Mouse (Mus musculus): ENCODE data around the gene Scrg1. TPM values are rescaled to one million over a fixed set of nuclear protein-coding genes. Genes with fewer than 3 reads are reported as not detected.

Scrg1 gene
- total and polyA plus RNA-seq, 3 experiments: not detected

GRCm38 (mm10) chr8:57435768-57436436 is 19.8 kb upstream of the Scrg1 start:
- Histone ChIP-seq H3K27ac (ENCODE audit: insufficient read depth, low read depth) (no peak overlapping the region), H3K4me2 (ENCODE audit: insufficient read depth, low read depth, poor library complexity, severe bottlenecking) (no peak overlapping the region), H3K36me3 (replicated peaks in 1 of 2; ENCODE audit: control insufficient read depth in 1 of 2, insufficient read depth in 1 of 2, low read length in 1 of 2) (no peaks in the 10 kb centered on the region), H3K4me3 (replicated peaks in 1 of 3; ENCODE audit: low read depth in 2 of 3, low read length in 2 of 3, poor library complexity in 1 of 3) (no peak overlapping the region), H3K27me3 (replicated peaks) (no peaks in the 10 kb centered on the region), H3K9ac (ENCODE audit: insufficient read depth, low read depth) (no peak overlapping the region), H3K9me3 (replicated peaks; ENCODE audit: low read length) (no peaks in the 10 kb centered on the region), H3K4me1 (ENCODE audit: control insufficient read depth in 1 of 2, insufficient read depth in 2 of 2) (no peaks in the 10 kb centered on the region), H3K79me2 (replicated peaks; ENCODE audit: control insufficient read depth, extremely low read depth, insufficient read depth, poor library complexity, severe bottlenecking) (no peaks in the 10 kb centered on the region)
- no peak for DNase-seq (ENCODE audit: extremely low read depth)
- in situ Hi-C loops (cut with MboI; ENCODE audit: low pct_ligation_motif_present, low pct_unique_long_range_greater_than_20kb, low sequenced_read_pairs) (no loop called here), dilution Hi-C loops (cut with MboI; ENCODE audit: extremely low pct_ligation_motif_present, extremely low pct_unique_long_range_greater_than_20kb, low sequenced_read_pairs) (no loop called here)
- TF ChIP-seq JUND (conservative IDR thresholded peaks at IDR 0.05; ENCODE audit: low read depth, low read length) (no peak), BHLHE40 (IDR thresholded peaks at IDR 0.05; ENCODE audit: low read depth, low read length) (no peak), POLR2A (IDR thresholded peaks at IDR 0.05; ENCODE audit: low read depth, low read length) (no peak), NRF1 (IDR thresholded peaks at IDR 0.05; ENCODE audit: low read depth, low read length) (no peak), RCOR1 (conservative IDR thresholded peaks at IDR 0.05; ENCODE audit: low read depth, low read length) (no peak), SIN3A (IDR thresholded peaks at IDR 0.05; ENCODE audit: low read length) (no peak), PAX5 (IDR thresholded peaks at IDR 0.05; ENCODE audit: low read length) (no peak), ZC3H11A (IDR thresholded peaks at IDR 0.05; ENCODE audit: low read depth, low read length) (no peak), ELF1 (IDR thresholded peaks at IDR 0.05; ENCODE audit: low read depth, low read length) (no peak)

- H3K4me3 ChIP-seq (replicated peaks in 1 of 3; ENCODE audit: low read depth in 2 of 3, low read length in 2 of 3, poor library complexity in 1 of 3): no peak overlapping the region
- no peaks in the 10 kb centered on the region for H3K36me3 ChIP-seq (replicated peaks in 1 of 2; ENCODE audit: control insufficient read depth in 1 of 2, insufficient read depth in 1 of 2, low read length in 1 of 2)
- H3K9me3 ChIP-seq (replicated peaks; ENCODE audit: low read length): no peaks in the 10 kb centered on the region
- no peak for TF ChIP-seq BHLHE40 (IDR thresholded peaks at IDR 0.05; ENCODE audit: low read depth, low read length)
- no peak for TF ChIP-seq TBP (conservative IDR thresholded peaks at IDR 0.05; ENCODE audit: low read depth, low read length)
- TF ChIP-seq NRF1 (IDR thresholded peaks at IDR 0.05; ENCODE audit: low read depth, low read length): no peak
- TF ChIP-seq MAX (IDR thresholded peaks at IDR 0.05; ENCODE audit: low read length): no peak
- TF ChIP-seq HCFC1 (IDR thresholded peaks at IDR 0.05; ENCODE audit: low read depth, low read length): no peak
- TF ChIP-seq ZKSCAN1 (IDR thresholded peaks at IDR 0.05; ENCODE audit: borderline replicate concordance, low read depth, low read length): no peak
- no peak for TF ChIP-seq TCF12 (IDR thresholded peaks at IDR 0.05; ENCODE audit: low read depth, low read length)
- no peak for TF ChIP-seq ETS1 (conservative IDR thresholded peaks at IDR 0.05; ENCODE audit: low read depth, low read length)
- no peak for TF ChIP-seq KAT2A (IDR thresholded peaks at IDR 0.05; ENCODE audit: insufficient replicate concordance, low read length)
- no peak for TF ChIP-seq MAZ (IDR thresholded peaks at IDR 0.05; ENCODE audit: low read depth, low read length)
- no peak for TF ChIP-seq SMC3 (IDR thresholded peaks at IDR 0.05; ENCODE audit: low read depth, low read length)
- no peaks in the 10 kb centered on the region for H3K79me2 ChIP-seq (replicated peaks; ENCODE audit: control insufficient read depth, extremely low read depth, insufficient read depth, poor library complexity, severe bottlenecking)
- no peak overlapping the region for H3K4me2 ChIP-seq (ENCODE audit: insufficient read depth, low read depth, poor library complexity, severe bottlenecking)
- DNase-seq (ENCODE audit: extremely low read depth): no peak
- no peaks in the 10 kb centered on the region for H3K4me1 ChIP-seq (ENCODE audit: control insufficient read depth in 1 of 2, insufficient read depth in 2 of 2)
- H3K9ac ChIP-seq (ENCODE audit: insufficient read depth, low read depth): no peak overlapping the region
- dilution Hi-C loops (cut with MboI; ENCODE audit: extremely low pct_ligation_motif_present, extremely low pct_unique_long_range_greater_than_20kb, low sequenced_read_pairs) (no loop called here), in situ Hi-C loops (cut with MboI; ENCODE audit: low pct_ligation_motif_present, low pct_unique_long_range_greater_than_20kb, low sequenced_read_pairs) (no loop called here)
- H3K27ac ChIP-seq (ENCODE audit: insufficient read depth, low read depth): no peak overlapping the region
- no peaks in the 10 kb centered on the region for H3K27me3 ChIP-seq (replicated peaks)
These were observed 19.3 kb upstream of the Scrg1 start for GRCm38 (mm10) chr8:57436437-57436796.
